8 mouse cellular contexts compared by ENCODE assay signal in the genomic region with DNA sequence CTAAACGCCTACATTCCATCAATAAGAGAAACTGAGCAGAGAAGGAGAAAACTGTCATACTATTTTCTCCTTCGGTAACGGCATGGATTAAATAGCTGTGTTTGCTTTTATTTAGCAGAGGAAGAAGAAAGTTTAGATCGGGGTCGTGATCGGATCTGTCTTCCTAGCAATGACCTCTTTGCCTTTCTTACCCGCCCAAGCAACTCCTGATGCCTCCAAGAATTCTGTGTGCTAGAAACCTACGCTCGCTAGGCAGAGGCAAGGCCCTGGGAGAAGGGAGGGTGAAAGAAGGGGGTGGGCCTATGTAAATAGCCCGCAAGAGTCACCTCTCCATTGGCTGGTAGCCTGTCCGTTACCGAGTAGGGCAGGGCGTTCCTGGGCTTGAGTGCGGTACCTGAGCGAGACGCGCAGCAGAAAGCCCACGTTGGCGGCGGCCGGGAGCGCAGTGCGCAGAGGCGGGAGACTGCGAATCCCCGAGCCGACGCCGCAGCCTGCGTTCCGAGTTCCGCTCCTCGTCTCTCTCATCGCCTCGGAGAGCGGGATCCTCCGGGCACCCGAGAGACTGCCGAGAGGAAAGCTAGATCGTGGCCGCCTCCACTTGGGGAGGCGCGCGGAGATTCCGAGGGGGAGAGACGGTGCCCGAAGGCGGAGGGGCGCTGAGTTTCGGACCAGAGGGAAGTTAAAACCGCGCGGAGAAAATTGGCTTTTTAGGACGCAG. TPM values are rescaled to one million over a fixed set of nuclear protein-coding genes. Genes with fewer than 3 reads are reported as not detected.
DNase-seq lines count a peak whose midpoint lies in the region; ATAC-seq lines count a peak whose summit lies in the region.

A gene (plus strand): TSS at position 395 of the 718 bp plus-strand sequence.

- peak; percentile 75 for ATAC-seq in granulocyte monocyte progenitor cell, adult 5-6 weeks (replicated peaks; ENCODE audit: poor library complexity, severe bottlenecking)
- ATAC-seq in intestine, embryonic 16.5 days, result peak; percentile 98
- ATAC-seq in megakaryocyte progenitor cell, adult 5-6 weeks (replicated peaks; ENCODE audit: poor library complexity), result peak; percentile 82

- intact Hi-C loops in left cerebral cortex, postnatal 14 days (cut with DNase I), result loop anchor here (5.0 kb wide), 1 partner anchor 252 kb away; no protein-coding TSS in a partner anchor

- H3K27ac ChIP-seq in embryonic facial prominence, embryonic 10.5 days (replicated peaks), result 0 out of 2 replicates have a peak within 1 kb of the TSS, but pooled peaks have one; percentile 10
- H3K27ac ChIP-seq in intestine, embryonic 16.5 days (ENCODE audit: low read length), result no peak within 1 kb of the TSS

- DNase-seq in adrenal gland, postnatal 36 days, result peak; percentile 75 to 82
- DNase-seq in embryonic facial prominence, embryonic 10.5 days (ENCODE audit: low spot score), result peak; percentile 88
- peak; percentile 68 to 79 for DNase-seq in left cerebral cortex, postnatal 14 days (ENCODE audit: low spot score in 2 of 2)
- peak; percentile 70 for DNase-seq in skeletal muscle tissue, adult 2 months (ENCODE audit: low read depth, low spot score)
- no peak for DNase-seq in adipocyte (ENCODE audit: low spot score)

- no peaks in the 10 kb centered on the region for H3K9me3 ChIP-seq in embryonic facial prominence, embryonic 10.5 days
- no peaks in the 10 kb centered on the region for H3K9me3 ChIP-seq in intestine, embryonic 16.5 days (ENCODE audit: control insufficient read depth, low read length)

- H3K9ac ChIP-seq in intestine, embryonic 16.5 days (ENCODE audit: low read depth, low read length), result peak within 1 kb of the TSS; percentile 59

- no peaks in the 10 kb centered on the region for H3K36me3 ChIP-seq in embryonic facial prominence, embryonic 10.5 days (replicated peaks)
- no peaks in the 10 kb centered on the region for H3K36me3 ChIP-seq in intestine, embryonic 16.5 days (ENCODE audit: control insufficient read depth, insufficient read depth, low read length)

- H3K4me3 ChIP-seq in embryonic facial prominence, embryonic 10.5 days, result peak within 1 kb of the TSS; percentile 59
- H3K4me3 ChIP-seq in intestine, embryonic 16.5 days (ENCODE audit: low read length), result peak within 1 kb of the TSS; percentile 56

- peaks cover 38% of the 10 kb centered on the region for H3K4me1 ChIP-seq in embryonic facial prominence, embryonic 10.5 days
- peaks cover 19% of the 10 kb centered on the region for H3K4me1 ChIP-seq in intestine, embryonic 16.5 days (ENCODE audit: control insufficient read depth, insufficient read depth, low read length)

- WGBS in embryonic facial prominence, embryonic 10.5 days, result 2% methylated on average over 54 of the region's 54 CpGs
- WGBS in intestine, embryonic 16.5 days, result 2% methylated on average over 54 of the region's 54 CpGs

- peaks cover 69% of the 10 kb centered on the region for H3K27me3 ChIP-seq in embryonic facial prominence, embryonic 10.5 days (replicated peaks; ENCODE audit: low read depth, poor library complexity, severe bottlenecking)
- peaks cover 36% of the 10 kb centered on the region for H3K27me3 ChIP-seq in intestine, embryonic 16.5 days (replicated peaks; ENCODE audit: control insufficient read depth, insufficient read depth, low read length)

- H3K4me2 ChIP-seq in intestine, embryonic 16.5 days (ENCODE audit: low read depth, low read length), result peak within 1 kb of the TSS; percentile 93

RNA-seq across cellular contexts. Expression of the gene that starts here (rescaled TPM):
- total RNA-seq in adrenal gland, postnatal 36 days (2021), result 1 to 10 TPM; 6.5 to 9.1 TPM
- 0.67 and 0.75 TPM in 2 replicates for polyA plus RNA-seq in embryonic facial prominence, embryonic 10.5 days (2016; fragmentation: Nextera tagmentation; extraction: Ambion mirVana)
- not detected in 2 replicates for total RNA-seq in granulocyte monocyte progenitor cell, adult 5-6 weeks (2014; fragmentation: Nextera tagmentation)
- total RNA-seq in granulocyte monocyte progenitor cell, adult 5-6 weeks (2017), result not detected in 2 replicates
- 0.51 and 0.64 TPM in 2 replicates for polyA plus RNA-seq in intestine, embryonic 16.5 days (2015; fragmentation: Nextera tagmentation; extraction: Ambion mirVana)
- 10 to 100 TPM in 1 of 2 experiments, 1 to 10 TPM in 1; 9.6 to 10.6 TPM for total RNA-seq in left cerebral cortex, postnatal 14 days (2021)
- total RNA-seq in megakaryocyte progenitor cell, adult 5-6 weeks (2015), result not detected in 2 replicates
- total RNA-seq in megakaryocyte progenitor cell, adult 5-6 weeks (2017), result not detected in 2 replicates

Comparison
In these comparisons a context has a peak if more than half of its experiments do, and no peak if none do; other contexts are left out.
1. RNA of the gene that starts here (total RNA-seq): 9.6 to 10.6 TPM in left cerebral cortex, postnatal 14 days and 6.5 to 9.1 TPM in adrenal gland, postnatal 36 days; not detected in granulocyte monocyte progenitor cell, adult 5-6 weeks and not detected in megakaryocyte progenitor cell, adult 5-6 weeks; every median in the first group is over 4 times any median in the second.
2. Peak in DNase-seq, H3K4me3 ChIP-seq and H3K27ac ChIP-seq in embryonic facial prominence, embryonic 10.5 days; RNA of the gene not detected or under 1 TPM.
3. Peak in ATAC-seq in granulocyte monocyte progenitor cell, adult 5-6 weeks; RNA of the gene not detected or under 1 TPM.
4. Peak in ATAC-seq, H3K4me3 ChIP-seq, H3K9ac ChIP-seq and H3K4me2 ChIP-seq in intestine, embryonic 16.5 days; RNA of the gene not detected or under 1 TPM.
5. Peak in ATAC-seq in megakaryocyte progenitor cell, adult 5-6 weeks; RNA of the gene not detected or under 1 TPM.
6. Peak in every context shown above with its lines, with median percentiles within 50 percentile points of each other: ATAC-seq.